Mouse (Mus musculus): ENCODE results near the gene Hoxd9. TPM values are rescaled to one million over a fixed set of nuclear protein-coding genes. Genes with fewer than 3 reads are reported as not detected.

Hoxd9 gene
- total RNA-seq (2021) = 10 to 100 TPM; 14.8 to 18.8 TPM
- long read RNA-seq, experiment 1, transcript Hoxd9-201 (2 exons, 2,136 nt) = major isoform, 18 of 24 reads
- long read RNA-seq, experiment 1, partial matches to known transcripts = 6 of 24 reads
- long read RNA-seq, experiment 1, other reads (novel, unspliced or antisense) = 0 of 24 reads
- long read RNA-seq, experiment 2, transcript Hoxd9-201 (2 exons, 2,136 nt) = major isoform, 22 of 22 reads
- long read RNA-seq, experiment 2, partial matches to known transcripts = 0 of 22 reads
- long read RNA-seq, experiment 2, other reads (novel, unspliced or antisense) = 0 of 22 reads

DNA sequence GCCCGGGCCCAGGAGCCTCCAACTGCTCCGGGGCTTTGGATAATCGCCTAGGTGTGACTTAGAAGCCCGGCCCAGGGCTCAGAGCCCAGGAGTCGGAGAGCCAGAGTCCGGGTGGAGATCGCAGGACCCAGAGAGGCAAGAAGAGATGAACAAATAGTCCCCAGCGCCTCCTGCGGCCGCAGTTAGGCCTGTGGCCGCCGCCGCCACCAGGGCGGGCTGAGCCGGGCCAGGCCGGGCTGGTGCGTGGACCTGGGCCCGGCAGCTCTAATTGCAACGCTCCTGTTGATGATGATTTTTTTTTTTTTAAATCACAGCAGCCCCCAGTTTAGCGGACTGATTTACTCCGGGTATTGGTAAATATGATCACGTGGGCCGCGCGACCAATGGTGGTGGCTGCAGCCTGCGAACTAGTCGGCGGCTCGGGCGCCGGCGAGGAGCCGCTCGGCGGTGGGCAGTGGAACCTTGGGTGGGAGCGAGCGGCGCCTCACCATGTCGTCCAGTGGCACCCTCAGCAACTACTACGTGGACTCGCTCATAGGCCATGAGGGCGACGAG, at the start of gene Hoxd9:
Gene Hoxd9, plus strand, starts transcription at position 161 of the 555 bp plus-strand sequence.
- intact Hi-C loops (cut with DNase I; ENCODE audit: low total_unique reads) = no loop called here
- DNase-seq = peak; percentile 77

DNA sequence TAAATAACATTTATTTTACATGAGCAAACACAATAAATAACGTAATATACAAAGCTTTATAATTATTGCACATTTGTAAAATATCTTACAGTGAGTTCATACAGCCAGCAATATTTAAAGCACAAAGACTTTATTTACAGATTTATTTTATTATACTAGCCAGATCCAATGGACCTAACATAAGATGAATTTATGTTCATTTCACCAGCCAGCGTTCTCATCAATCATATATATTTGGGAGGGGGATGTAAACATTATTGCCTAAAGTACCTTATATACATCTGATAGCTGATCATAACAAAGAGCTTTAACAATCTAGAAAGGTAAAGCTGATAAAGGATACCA, 44.6 kb upstream of the Hoxd9 start:
- intact Hi-C loops (cut with DNase I; ENCODE audit: low total_unique reads) = no loop called here
- DNase-seq = no peak

DNA sequence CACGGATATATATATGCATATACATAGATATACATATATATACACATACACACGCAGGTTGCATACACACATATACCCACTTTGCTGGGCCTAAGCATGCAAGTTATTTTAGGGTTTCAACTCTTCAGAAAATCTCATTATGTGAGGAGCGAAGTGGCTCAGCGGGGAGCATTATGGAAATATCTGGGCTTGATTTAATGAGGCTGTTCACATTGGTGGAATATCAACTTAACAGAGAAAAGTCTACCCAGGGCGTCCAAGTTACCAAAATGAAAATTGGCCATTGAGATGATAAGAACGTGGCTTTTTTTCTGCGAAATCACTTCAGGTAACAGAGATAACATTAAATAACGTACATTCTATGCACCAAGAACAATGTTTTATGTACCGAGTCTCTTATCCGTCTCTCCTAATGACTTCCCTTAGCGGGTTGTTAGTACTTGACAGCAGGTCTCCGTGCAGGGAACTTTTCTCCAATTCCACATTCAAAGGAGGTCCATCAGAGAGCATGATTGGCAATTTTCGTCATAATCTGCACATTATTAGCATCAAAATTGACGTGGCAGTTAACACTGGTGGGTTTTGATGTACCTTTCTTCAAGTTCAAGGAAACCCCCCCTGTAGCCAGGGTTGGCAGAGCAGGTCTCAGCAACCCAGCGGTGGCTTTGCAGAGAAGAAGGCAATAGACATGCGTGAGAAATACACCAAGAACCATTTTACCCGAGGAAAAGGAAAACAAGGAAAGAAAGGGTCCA, 43.6 kb upstream of the Hoxd9 start:
- intact Hi-C loops (cut with DNase I; ENCODE audit: low total_unique reads) = no loop called here
- DNase-seq = no peak

DNA sequence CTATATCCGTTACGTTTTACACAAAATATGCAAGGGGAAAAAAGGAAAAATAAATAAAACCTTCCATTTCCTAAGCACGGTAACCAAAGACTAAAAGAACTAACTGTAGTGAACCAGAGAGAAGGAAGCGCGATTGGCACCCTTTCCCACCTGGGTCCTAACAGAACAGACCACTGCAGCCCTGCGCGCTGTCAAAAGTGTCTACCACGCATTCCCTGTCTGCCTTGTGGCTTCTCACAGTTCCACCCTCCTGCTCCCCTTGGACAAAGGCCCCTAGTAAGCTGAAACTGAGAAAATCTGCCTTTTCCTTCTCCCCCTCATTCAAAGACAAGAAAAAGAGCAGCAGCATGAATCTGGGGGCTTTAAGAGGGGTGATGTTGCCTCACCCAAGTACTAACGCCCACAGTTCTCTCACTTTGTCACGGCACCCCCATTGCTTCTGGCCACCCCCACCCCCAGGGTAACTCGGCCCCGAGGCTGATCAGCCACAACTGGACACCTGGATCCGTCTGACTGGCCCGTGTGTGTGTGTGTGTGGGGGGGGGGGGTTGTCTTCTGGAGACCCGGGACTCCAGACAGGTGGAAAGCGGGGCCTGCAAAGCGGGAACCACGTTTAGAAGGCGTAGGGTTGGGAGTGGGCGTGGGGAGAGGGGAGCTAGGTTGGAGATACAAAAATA, 42.6 kb upstream of the Hoxd9 start:
- intact Hi-C loops (cut with DNase I; ENCODE audit: low total_unique reads) = loop anchor here (5.0 kb wide), 2 partner anchors 353 to 593 kb away; no protein-coding TSS in a partner anchor
- DNase-seq = no peak

DNA sequence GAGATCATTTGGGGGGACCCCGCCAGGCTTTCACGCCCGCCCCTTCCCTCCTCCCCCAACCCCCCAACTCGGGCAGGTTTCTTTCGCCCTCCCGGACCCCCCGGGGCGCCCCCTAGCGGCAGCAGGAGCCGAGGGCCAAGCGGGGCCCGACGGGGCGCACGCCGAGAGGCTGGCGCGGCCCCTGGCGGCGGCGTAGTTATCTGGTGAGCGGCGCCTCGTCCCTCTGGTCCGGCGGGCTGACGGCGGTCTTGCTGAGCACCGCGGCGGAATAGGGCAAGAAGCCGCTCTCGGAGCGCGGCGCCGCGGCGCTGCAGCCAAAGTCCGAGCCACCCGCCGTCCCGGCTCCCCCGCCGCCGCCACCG, 42.1 kb upstream of the Hoxd9 start:
- intact Hi-C loops (cut with DNase I; ENCODE audit: low total_unique reads) = loop anchor here (5.0 kb wide), 2 partner anchors 353 to 593 kb away; no protein-coding TSS in a partner anchor
- DNase-seq = peak; percentile 66

DNA sequence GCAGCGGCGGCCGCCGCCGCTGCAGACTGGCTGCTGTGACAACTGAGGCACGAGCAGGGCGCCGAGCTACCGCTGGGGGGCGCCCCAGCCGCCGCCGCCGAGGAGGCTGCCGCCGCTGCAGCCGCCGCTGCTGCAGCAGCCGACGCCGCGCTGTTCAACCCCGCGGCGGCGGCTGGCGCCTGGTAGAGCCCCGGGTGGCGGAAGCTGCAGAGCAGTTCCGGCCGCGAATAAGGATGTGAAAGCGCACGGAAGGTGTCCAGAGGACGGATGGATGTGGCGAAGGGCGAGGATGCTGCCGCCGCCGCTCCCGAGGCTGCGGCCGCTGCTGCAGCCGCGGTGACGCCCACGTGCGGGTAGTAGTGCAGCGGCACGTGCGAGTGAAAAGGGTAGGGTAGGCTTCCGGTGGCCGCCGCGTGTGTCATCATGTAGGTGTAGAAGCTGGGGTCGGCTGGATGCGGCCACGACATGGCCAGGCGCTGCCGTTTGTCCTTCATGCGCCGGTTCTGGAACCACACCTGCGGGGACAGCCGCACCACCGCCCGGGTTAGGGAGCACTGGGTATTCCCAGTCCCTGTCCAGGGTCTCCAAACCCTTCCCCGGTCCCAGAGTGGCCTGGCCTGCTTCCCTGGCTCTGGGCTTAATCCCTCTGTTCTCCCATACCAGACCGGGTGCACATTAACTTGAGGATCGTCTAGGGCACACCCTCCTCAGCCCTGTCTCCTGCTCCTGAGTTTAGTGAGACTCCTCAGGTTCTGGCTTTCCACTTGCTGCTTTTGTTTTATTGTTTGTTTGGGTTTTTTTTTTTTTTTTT, 41.5 kb upstream of the Hoxd9 start:
- DNase-seq = no peak
- intact Hi-C loops (cut with DNase I; ENCODE audit: low total_unique reads) = loop anchor here (5.0 kb wide), 2 partner anchors 354 to 594 kb away; no protein-coding TSS in a partner anchor

DNA sequence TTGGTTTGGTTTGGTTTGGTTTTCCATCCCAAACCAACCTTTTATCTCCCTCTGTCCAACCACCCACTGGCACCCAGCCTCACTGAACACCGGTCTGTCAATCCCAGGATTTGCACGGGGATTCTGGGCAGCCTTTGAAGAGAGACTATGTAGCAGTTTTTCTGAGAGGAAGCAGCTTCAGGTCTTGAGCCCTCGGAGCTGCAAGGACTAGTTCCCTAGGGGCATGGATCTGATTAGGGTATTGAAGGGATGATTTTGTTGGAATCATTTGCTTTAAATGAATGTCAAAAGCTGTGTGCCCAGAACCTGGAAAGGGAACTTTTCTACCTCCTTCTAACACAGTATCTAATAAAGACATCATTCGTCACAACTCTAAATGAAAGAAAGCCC, 40.9 kb upstream of the Hoxd9 start:
- DNase-seq = no peak
- intact Hi-C loops (cut with DNase I; ENCODE audit: low total_unique reads) = loop anchor here (5.0 kb wide), 2 partner anchors 354 to 594 kb away; no protein-coding TSS in a partner anchor

DNA sequence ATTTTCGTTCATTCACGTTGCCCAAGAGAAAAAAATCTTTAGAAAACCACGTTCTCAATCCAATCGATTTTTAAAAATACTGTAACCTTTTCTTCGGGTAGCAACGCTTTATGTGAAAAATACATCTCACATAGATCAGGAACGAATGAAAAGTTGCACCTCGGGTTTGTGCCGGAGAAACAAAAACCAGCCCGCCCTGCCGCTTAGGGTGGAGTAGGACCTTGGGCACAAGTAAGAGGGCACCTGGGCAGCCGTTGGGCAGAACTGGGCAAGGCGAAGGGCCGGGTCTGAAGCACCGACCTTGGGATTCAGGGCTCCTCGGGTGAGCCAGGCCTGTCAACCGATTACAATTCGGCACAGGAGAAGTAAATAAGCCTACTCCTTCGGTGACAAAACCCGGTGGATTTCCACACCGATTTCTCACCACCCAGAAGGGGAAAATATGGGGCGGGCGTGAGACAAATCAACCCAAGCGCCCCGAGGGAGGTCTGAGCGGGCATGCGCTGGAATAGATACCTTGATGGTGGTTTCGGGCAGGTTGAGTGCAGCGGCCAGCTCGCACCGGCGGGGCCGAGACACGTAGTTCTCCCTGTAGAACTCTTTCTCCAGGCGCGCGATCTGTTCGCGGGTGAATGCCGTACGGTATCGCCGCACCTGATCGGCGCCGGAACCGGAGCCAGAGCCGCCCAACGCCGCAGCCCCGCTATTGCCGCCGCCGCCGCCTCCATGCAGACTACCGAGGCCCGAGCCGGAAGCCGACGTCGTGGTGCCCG, 40.1 kb upstream of the Hoxd9 start:
- intact Hi-C loops (cut with DNase I; ENCODE audit: low total_unique reads) = loop anchor here (5.0 kb wide), 2 partner anchors 355 to 595 kb away; no protein-coding TSS in a partner anchor
- DNase-seq = no peak

DNA sequence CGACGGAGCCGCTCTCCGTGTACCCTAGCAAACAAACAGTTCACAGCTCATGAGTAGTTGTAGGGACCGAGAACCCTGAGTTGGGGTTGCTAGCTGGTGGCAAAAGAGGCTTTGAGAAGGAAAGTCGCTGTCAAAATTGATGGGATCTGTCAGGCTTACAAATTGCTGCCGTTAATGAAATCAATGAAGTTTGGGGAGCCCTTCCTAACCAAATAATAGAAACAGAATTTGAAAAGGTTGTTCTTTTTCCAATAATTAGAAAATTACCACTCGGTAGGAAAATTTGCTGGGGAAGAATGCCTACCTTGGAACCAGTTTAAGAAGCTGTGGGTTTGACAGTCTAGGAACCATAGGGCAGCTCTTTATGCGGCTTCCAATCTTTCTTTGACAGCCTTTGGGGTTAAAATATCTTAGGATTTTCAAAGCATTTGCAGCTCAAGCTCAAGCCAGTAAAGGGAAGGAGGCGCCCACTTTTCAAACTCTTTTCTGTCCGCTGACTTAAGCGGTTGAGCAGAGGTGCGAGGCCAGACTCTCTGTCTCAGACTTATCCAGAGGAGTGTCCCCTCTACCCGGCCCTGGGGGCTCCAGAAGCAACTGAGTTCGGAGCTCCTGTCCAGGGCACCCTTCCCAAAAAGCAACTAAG, 39.4 kb upstream of the Hoxd9 start:
- intact Hi-C loops (cut with DNase I; ENCODE audit: low total_unique reads) = loop anchor here (5.0 kb wide), 2 partner anchors 356 to 596 kb away; no protein-coding TSS in a partner anchor
- no peak for DNase-seq

DNA sequence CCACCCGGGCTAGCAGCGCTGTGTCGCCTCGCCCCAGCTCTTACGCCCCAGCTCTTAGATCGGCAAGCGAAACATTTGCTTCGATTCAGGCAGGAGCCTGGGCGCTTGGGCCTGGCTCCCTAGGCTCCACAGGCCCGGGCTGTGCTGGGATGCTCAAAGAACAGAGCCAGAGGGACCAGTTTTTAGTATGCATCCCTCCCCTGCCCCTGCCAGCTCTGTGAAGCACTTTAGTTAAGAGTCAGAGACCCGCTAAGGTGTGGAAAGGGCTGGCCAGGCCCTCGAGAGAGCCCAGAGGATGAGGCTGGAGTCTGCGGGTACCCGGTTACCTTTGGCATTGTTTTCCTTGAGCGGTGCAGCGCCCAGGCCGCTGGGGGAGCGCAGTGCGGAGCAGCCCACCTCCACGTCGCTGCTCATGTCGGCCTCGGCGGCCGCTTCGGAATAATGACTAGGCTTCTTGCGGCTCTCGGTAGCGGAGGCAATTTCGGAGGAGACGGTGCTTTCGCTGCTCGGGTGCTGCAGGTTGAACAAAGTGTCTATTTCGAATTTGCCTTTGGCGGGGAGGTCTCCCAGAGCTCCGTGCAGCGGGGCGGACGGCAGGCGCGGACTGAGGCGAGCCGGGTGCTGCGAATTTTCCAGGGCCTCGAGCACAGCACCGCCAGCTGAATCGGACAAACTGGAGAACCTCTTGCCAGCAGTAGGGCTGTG, 38.7 kb upstream of the Hoxd9 start:
- no peak for DNase-seq
- intact Hi-C loops (cut with DNase I; ENCODE audit: low total_unique reads) = loop anchor here (5.0 kb wide), 2 partner anchors 357 to 597 kb away; no protein-coding TSS in a partner anchor

DNA sequence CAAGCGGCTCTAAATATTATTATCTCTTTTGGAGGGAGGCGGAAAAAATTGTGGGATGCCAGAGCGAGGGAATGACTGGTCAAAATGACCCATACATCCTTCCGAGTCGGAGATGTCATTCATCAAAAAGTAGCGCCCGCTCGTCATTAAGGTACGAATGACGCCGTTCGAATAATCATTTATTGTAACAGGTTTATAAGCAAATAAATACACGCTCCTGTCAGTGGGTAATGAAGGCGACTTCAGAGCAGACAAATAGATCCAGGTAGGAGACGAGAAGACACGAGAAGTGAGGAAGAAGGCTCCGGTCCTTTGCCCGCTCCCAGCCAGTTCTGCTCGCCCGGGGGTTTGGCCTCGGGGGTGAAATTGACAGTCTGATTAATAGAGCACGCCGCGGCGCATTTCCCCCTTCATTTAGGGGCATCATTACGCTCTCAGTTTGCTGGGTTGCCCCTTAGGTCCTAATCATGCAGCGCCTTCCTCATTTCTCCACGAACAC, 38.0 kb upstream of the Hoxd9 start, which contains the start of gene Evx2:
Gene Evx2, minus strand, starts transcription at position 51 of the 499 bp plus-strand sequence.
- no peak for DNase-seq
- intact Hi-C loops (cut with DNase I; ENCODE audit: low total_unique reads) = loop anchor here (5.0 kb wide), 2 partner anchors 357 to 597 kb away; no protein-coding TSS in a partner anchor

DNA sequence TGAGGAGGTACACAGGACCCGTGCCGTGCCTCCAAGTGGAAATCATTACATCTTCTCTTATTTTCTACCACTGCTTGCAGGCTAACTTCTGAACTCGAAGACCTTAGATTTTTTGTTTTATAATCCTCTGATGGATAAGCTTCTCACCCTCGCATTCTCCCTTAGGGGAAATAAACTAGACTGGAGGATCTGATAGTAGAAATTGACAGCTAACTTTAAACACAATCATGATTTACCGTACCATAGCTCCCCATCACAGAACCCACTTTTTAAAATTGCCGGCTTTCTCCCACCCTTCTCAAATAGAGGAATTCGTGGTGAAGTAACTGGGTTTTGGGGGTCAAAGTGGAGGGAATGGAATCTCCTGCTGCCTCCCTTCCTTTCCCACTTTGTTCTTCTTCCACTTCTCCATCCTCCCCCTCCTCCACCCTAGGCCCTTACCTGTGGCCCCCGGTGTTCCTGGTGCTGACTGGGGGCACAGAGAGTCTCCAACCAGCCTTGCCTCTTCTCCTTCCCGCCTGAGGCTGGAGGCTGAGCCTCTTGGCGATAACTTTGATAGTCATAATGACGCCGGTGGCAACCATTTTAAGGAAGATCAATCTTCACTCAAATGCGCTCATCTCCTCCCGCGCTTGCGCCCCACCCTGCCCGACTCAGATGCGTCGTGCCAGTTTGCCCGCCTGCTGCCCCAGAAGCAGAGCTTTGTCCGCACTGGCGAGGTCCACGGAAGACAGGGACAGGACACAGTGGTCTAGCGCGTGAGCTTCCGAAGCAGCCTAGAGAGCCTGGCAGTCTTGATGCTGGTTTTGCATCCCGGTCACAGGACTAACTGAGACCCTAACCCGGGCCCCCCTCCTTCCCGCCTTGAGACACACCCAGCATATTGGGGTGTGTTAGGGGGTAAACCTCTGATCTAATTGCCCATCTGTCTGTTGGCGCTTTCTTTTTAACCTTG, 36.8 kb upstream of the Hoxd9 start:
- intact Hi-C loops (cut with DNase I; ENCODE audit: low total_unique reads) = no loop called here
- no peak for DNase-seq

DNA sequence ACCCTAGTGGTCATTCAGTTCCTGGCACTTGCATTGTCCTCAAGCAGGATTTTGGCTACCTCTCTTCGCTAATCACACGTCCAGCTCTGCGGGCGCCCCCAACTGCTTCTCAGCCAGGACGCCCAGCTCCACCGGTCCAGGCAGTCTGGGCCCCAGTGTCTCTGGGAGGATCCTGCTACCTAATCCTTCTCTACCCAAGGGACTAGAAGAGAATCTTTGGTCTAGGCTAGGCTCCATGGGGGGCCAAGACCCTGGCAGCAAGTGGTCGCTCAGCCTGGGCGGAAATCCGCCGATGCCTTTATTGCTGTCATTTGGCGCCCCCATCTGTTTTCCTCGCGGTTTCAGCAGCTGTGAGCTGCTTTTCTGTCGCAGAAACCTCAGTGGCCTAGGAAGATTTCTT, 35.8 kb upstream of the Hoxd9 start:
- no peak for DNase-seq
- intact Hi-C loops (cut with DNase I; ENCODE audit: low total_unique reads) = no loop called here

DNA sequence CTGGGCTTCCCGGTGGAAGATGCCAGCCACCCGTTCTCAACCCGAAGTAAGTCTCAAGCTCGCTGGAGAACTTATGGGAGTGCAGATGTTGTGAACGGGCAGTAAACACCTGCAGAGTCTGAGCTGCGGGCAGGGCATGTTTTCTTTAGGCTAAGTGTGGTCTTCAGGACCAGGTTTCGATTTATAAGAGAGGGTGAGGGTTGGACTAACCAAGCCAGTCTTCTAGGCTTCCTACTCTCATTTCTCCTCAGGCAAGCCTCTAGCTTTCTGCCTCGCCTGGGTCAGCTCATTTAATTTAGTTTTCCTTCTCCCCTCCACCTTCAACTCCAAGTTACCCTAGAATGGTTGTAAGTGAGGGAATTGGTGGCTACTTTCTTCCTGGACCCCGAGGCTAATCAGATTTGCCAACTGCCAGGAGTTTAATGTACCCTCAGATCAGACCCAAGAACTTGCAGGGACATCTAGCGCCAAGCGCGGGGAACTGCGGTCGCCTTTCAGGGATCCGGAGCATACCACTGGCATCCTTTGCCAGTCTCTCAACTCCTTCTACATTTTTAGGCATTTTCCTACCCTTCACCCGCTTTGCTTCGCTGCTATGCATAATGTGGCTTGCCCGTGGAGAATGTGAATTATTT, 34.1 kb upstream of the Hoxd9 start:
- no peak for DNase-seq
- intact Hi-C loops (cut with DNase I; ENCODE audit: low total_unique reads) = no loop called here

DNA sequence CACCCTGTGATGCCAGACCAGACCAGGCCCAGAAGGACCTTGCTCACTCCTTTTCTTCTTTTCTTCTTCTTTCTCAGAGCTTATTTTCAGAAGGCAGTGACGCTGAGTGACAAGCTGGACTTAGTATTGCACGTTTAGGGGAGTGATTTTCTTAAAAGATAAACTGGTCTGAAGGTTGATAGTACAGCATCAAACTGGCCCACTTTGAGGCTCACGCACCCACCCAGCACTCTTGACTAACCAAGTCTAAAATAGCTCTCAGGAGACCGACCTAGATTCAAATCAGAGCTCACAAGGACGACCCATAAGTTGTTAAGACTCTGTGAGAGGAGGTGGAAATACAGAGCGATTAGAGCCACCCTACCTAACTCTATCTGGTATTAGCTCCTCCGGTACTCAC, 31.1 kb upstream of the Hoxd9 start:
- intact Hi-C loops (cut with DNase I; ENCODE audit: low total_unique reads) = no loop called here
- DNase-seq = no peak

Measured in gastrocnemius, postnatal 14 days (tissue).